Mouse (Mus musculus): Measurements from ENCODE around the gene Mrpl52. TPM values are rescaled to one million over a fixed set of nuclear protein-coding genes. Genes with fewer than 3 reads are reported as not detected.

Mrpl52 gene
- total and polyA plus RNA-seq, 3 experiments = 469 to 473 TPM; not detected in 1

GRCm38 (mm10) chr14:54416229-54416775 is 10.4 kb upstream of the Mrpl52 start (continued):
- no peak for TF ChIP-seq MAFK (IDR thresholded peaks at IDR 0.05; ENCODE audit: borderline replicate concordance, low read depth, low read length)
- TF ChIP-seq MYC (IDR thresholded peaks at IDR 0.05; ENCODE audit: low read depth, low read length) = no peak
- no peak for TF ChIP-seq TCF12 (IDR thresholded peaks at IDR 0.05; ENCODE audit: low read depth, low read length)

GRCm38 (mm10) chr14:54416830-54417229 is 9.9 kb upstream of the Mrpl52 start:
- 0 out of 2 replicates have a peak, but pooled peaks have one; percentile 23 for TF ChIP-seq TBP (IDR thresholded peaks at IDR 0.05; ENCODE audit: low read depth, low read length)
- TF ChIP-seq BHLHE40 (IDR thresholded peaks at IDR 0.05; ENCODE audit: borderline replicate concordance, low read depth, low read length) = no peak
- TF ChIP-seq JUND (IDR thresholded peaks at IDR 0.05; ENCODE audit: low read depth, low read length) = no peak
- peaks cover 0 to 13% of the 10 kb centered on the region in 2 experiments; a peak in 2 of 4 replicates for H3K36me3 ChIP-seq (ENCODE audit: control insufficient read depth in 1 of 2, insufficient read depth in 2 of 2, low read length in 2 of 2)
- H3K27ac ChIP-seq (ENCODE audit: control insufficient read depth, low read depth, low read length) = peak overlapping the region; percentile 89
- no peaks in the 10 kb centered on the region for H3K9me3 ChIP-seq (replicated peaks; ENCODE audit: insufficient read depth, low read length)
- peaks cover 3 to 18% of the 10 kb centered on the region in 2 experiments for H3K4me1 ChIP-seq (ENCODE audit: control insufficient read depth in 1 of 2, insufficient read depth in 2 of 2, low read length in 2 of 2)
- no peaks in the 10 kb centered on the region for H3K27me3 ChIP-seq (ENCODE audit: control insufficient read depth in 1 of 2, insufficient read depth in 2 of 2, low read length in 2 of 2)
- peak overlapping the region; percentile 86 for H3K9ac ChIP-seq (ENCODE audit: control insufficient read depth, low read depth, low read length, poor library complexity, severe bottlenecking)
- DNase-seq (ENCODE audit: low read depth, low spot score) = peak; percentile 77
- H3K79me2 ChIP-seq (ENCODE audit: control insufficient read depth, insufficient read depth, low read length, poor library complexity) = peaks cover 12% of the 10 kb centered on the region
- peak overlapping the region; percentile 64 to 75 for H3K4me3 ChIP-seq (ENCODE audit: control insufficient read depth in 1 of 2, insufficient read depth in 1 of 2, low read depth in 2 of 2, low read length in 2 of 2)

DNA sequence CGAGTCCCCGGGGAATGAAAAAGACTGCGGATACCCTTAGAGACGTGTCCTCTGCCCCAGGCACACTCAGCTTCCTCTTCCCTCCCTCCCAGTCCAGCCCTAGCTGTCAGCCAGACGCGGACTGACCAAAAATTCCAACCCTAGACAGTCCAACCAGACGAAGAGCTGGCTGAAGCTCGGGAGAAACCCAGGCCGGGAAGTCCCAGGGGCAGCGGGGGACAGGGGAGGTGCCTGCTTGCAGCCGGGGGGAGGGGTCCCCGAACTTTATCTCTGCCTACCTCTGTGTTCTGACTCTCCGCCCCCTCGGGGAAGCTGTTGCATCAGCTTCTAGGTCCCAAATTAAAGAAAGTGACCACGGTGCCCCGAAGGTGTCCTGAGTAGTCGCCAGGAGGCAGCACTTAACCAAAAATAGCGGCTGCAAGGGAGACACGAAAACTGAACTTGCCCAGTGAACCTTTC is 9.1 kb upstream of the Mrpl52 start, which contains the start of gene Slc7a7:
TSS of gene Slc7a7 (minus strand) at position 158 of the 459 bp plus-strand sequence.
- peaks cover 3 to 18% of the 10 kb centered on the region in 2 experiments for H3K4me1 ChIP-seq (ENCODE audit: control insufficient read depth in 1 of 2, insufficient read depth in 2 of 2, low read length in 2 of 2)
- H3K27ac ChIP-seq (ENCODE audit: control insufficient read depth, low read depth, low read length) = peak within 1 kb of the TSS; percentile 89
- peak; percentile 97 for DNase-seq (ENCODE audit: low read depth, low spot score)
- peak within 1 kb of the TSS; percentile 86 for H3K9ac ChIP-seq (ENCODE audit: control insufficient read depth, low read depth, low read length, poor library complexity, severe bottlenecking)
- no peaks in the 10 kb centered on the region for H3K9me3 ChIP-seq (replicated peaks; ENCODE audit: insufficient read depth, low read length)
- peak within 1 kb of the TSS; percentile 64 to 75 for H3K4me3 ChIP-seq (ENCODE audit: control insufficient read depth in 1 of 2, insufficient read depth in 1 of 2, low read depth in 2 of 2, low read length in 2 of 2)
- H3K27me3 ChIP-seq (ENCODE audit: control insufficient read depth in 1 of 2, insufficient read depth in 2 of 2, low read length in 2 of 2) = no peaks in the 10 kb centered on the region
- H3K79me2 ChIP-seq (ENCODE audit: control insufficient read depth, insufficient read depth, low read length, poor library complexity) = peaks cover 12% of the 10 kb centered on the region
- peaks cover 0 to 13% of the 10 kb centered on the region in 2 experiments; a peak in 2 of 4 replicates for H3K36me3 ChIP-seq (ENCODE audit: control insufficient read depth in 1 of 2, insufficient read depth in 2 of 2, low read length in 2 of 2)
- TF ChIP-seq USF2 (IDR thresholded peaks at IDR 0.05; ENCODE audit: borderline replicate concordance in 1 of 2, insufficient read depth in 1 of 2, low read depth in 1 of 2, low read length in 2 of 2) = no peak
- TF ChIP-seq E2F4 (IDR thresholded peaks at IDR 0.05; ENCODE audit: borderline replicate concordance, low read depth, low read length) = no peak
- peak in 1 of 2 experiments; percentile 78; a peak in 2 of 4 replicates for TF ChIP-seq EP300 (IDR thresholded peaks at IDR 0.05; ENCODE audit: low read depth in 1 of 2, low read length in 2 of 2)
- peak; percentile 80; the same call in 1 of the 2 replicates for TF ChIP-seq TBP (IDR thresholded peaks at IDR 0.05; ENCODE audit: low read depth, low read length)
- TF ChIP-seq CTCF (IDR thresholded peaks at IDR 0.05 in 2 of 3, conservative IDR thresholded peaks at IDR 0.05 in 1 of 3; ENCODE audit: control insufficient read depth in 1 of 3, insufficient read depth in 1 of 3, low read depth in 2 of 3, low read length in 3 of 3, poor library complexity in 1 of 3, severe bottlenecking in 1 of 3) = peak; percentile 59 to 99 (median 81); a peak in 5 of 6 replicates
- TF ChIP-seq ZNF384 (IDR thresholded peaks at IDR 0.05; ENCODE audit: low read depth, low read length) = peak; percentile 52; the same call in 1 of the 2 replicates
- no peak for TF ChIP-seq MEF2A (IDR thresholded peaks at IDR 0.05; ENCODE audit: extremely low read depth, insufficient replicate concordance, low read depth, low read length, poor library complexity, severe bottlenecking)
- no peak for TF ChIP-seq GABPA (IDR thresholded peaks at IDR 0.05; ENCODE audit: low read depth, low read length)
- TF ChIP-seq RCOR1 (IDR thresholded peaks at IDR 0.05; ENCODE audit: low read depth, low read length) = peak; percentile 53; the same call in 1 of the 2 replicates
- TF ChIP-seq TAL1 (IDR thresholded peaks at IDR 0.05; ENCODE audit: low read length) = no peak
- peak; percentile 64; the same call in 1 of the 2 replicates for TF ChIP-seq MXI1 (IDR thresholded peaks at IDR 0.05; ENCODE audit: low read depth, low read length)
- peak; percentile 39; the same call in 1 of the 2 replicates for TF ChIP-seq GATA1 (IDR thresholded peaks at IDR 0.05; ENCODE audit: low read depth, low read length)
- TF ChIP-seq NRF1 (IDR thresholded peaks at IDR 0.05; ENCODE audit: insufficient read depth, low read depth, low read length, poor library complexity, severe bottlenecking) = 0 out of 2 replicates have a peak, but pooled peaks have one; percentile 12
- peak; percentile 78 to 82; a peak in 3 of 4 replicates for TF ChIP-seq POLR2A (IDR thresholded peaks at IDR 0.05; ENCODE audit: control insufficient read depth in 1 of 2, insufficient read depth in 1 of 2, low read depth in 1 of 2, low read length in 2 of 2, poor library complexity in 1 of 2)
- TF ChIP-seq JUND (IDR thresholded peaks at IDR 0.05; ENCODE audit: low read depth, low read length) = 0 out of 2 replicates have a peak, but pooled peaks have one; percentile 12
- no peak for TF ChIP-seq ELF1 (IDR thresholded peaks at IDR 0.05; ENCODE audit: low read depth, low read length)
- TF ChIP-seq ZMIZ1 (IDR thresholded peaks at IDR 0.05; ENCODE audit: low read depth, low read length) = peak; percentile 74; the same call in 1 of the 2 replicates
- TF ChIP-seq NELFE (IDR thresholded peaks at IDR 0.05; ENCODE audit: low read depth, low read length) = peak; percentile 72
- TF ChIP-seq POLR2AphosphoS5 (IDR thresholded peaks at IDR 0.05; ENCODE audit: borderline replicate concordance, low read depth, low read length) = no peak
- no peak for TF ChIP-seq BHLHE40 (IDR thresholded peaks at IDR 0.05; ENCODE audit: borderline replicate concordance, low read depth, low read length)
- TF ChIP-seq MAZ (IDR thresholded peaks at IDR 0.05; ENCODE audit: low read depth, low read length) = peak; percentile 79; the same call in 1 of the 2 replicates
- TF ChIP-seq USF1 (IDR thresholded peaks at IDR 0.05; ENCODE audit: low read depth, low read length) = no peak
- no peak for TF ChIP-seq CHD1 (IDR thresholded peaks at IDR 0.05; ENCODE audit: low read depth, low read length)

Measured in MEL (cell line).